Mouse (Mus musculus) midbrain, embryonic 11.5 days (tissue): ENCODE results near the gene Tmem143. TPM values are rescaled to one million over a fixed set of nuclear protein-coding genes. Genes with fewer than 3 reads are reported as not detected.
A peak's percentile ranks its signal among the peaks of the same experiment; 100 is the strongest.

Source experiments
- ATAC-seq: fragments of 200-750 bp; cut with Nextera tagmentation; 2 replicates; pipeline ENCODE4 v1.8.0; 2017; ENCODE audit warnings: moderate TSS enrichment, moderate library complexity; ENCODE audit not compliant: low FRiP score
- DNase-seq: peaks from one replicate; pipeline ENCODE4 v3.0.0; 2015; ENCODE audit warnings: low spot score; ENCODE audit errors: missing footprints
- H3K27ac ChIP-seq: fragments of 300-500 bp; sonication (generic); 2 replicates; pipeline ENCODE4 v1.5.1; 2014; ENCODE audit warnings: low read depth, low read length
- H3K27me3 ChIP-seq: fragments of 300-500 bp; sonication (generic); 2 replicates; pipeline ENCODE4 v1.6.1; 2014; ENCODE audit warnings: mild to moderate bottlenecking, low read length, moderate library complexity, mixed read lengths; ENCODE audit not compliant: control insufficient read depth, insufficient read depth
- H3K36me3 ChIP-seq: fragments of 300-500 bp; sonication (generic); 2 replicates; pipeline ENCODE4 v1.6.1; 2014; ENCODE audit warnings: mild to moderate bottlenecking, low read length, moderate library complexity, mixed read lengths; ENCODE audit not compliant: control insufficient read depth, insufficient read depth
- H3K4me1 ChIP-seq: fragments of 300-500 bp; sonication (generic); 2 replicates; pipeline ENCODE4 v1.6.1; 2014; ENCODE audit warnings: low read length; ENCODE audit not compliant: control insufficient read depth, insufficient read depth
- H3K4me2 ChIP-seq: fragments of 300-500 bp; sonication (generic); 2 replicates; pipeline ENCODE4 v1.6.1; 2014; ENCODE audit warnings: mild to moderate bottlenecking, moderate library complexity
- H3K4me3 ChIP-seq: fragments of 300-500 bp; sonication (generic); 2 replicates; pipeline ENCODE4 v1.5.1; 2014; ENCODE audit warnings: low read depth, low read length
- H3K9ac ChIP-seq: fragments of 300-500 bp; sonication (generic); 2 replicates; pipeline ENCODE4 v1.6.1; 2014; ENCODE audit warnings: low read length
- H3K9me3 ChIP-seq: fragments of 300-500 bp; sonication (generic); 2 replicates; pipeline ENCODE4 v1.6.1; 2016; ENCODE audit warnings: low read length; ENCODE audit not compliant: control insufficient read depth
- WGBS: fragments of 180-500 bp; shearing (Covaris S2); extraction: QIAGEN DNeasy Blood & Tissue Kit; methylation state at CpG from one replicate; pipeline ENCODE4 v1.1.7; 2014; 5-methylcytosine and 5-hydroxymethylcytosine counted together
- polyA plus RNA-seq: library from polyadenylated mRNA; unstranded; fragments of >200 nt; fragmentation: Nextera tagmentation; extraction: Ambion mirVana; gene quantifications from 2 replicates; pipeline ENCODE4 v1.2.1, GENCODE M21; 2014

Gene Tmem143
- polyA plus RNA-seq, 1 experiment from 2014 or later = 3.0 TPM

DNA sequence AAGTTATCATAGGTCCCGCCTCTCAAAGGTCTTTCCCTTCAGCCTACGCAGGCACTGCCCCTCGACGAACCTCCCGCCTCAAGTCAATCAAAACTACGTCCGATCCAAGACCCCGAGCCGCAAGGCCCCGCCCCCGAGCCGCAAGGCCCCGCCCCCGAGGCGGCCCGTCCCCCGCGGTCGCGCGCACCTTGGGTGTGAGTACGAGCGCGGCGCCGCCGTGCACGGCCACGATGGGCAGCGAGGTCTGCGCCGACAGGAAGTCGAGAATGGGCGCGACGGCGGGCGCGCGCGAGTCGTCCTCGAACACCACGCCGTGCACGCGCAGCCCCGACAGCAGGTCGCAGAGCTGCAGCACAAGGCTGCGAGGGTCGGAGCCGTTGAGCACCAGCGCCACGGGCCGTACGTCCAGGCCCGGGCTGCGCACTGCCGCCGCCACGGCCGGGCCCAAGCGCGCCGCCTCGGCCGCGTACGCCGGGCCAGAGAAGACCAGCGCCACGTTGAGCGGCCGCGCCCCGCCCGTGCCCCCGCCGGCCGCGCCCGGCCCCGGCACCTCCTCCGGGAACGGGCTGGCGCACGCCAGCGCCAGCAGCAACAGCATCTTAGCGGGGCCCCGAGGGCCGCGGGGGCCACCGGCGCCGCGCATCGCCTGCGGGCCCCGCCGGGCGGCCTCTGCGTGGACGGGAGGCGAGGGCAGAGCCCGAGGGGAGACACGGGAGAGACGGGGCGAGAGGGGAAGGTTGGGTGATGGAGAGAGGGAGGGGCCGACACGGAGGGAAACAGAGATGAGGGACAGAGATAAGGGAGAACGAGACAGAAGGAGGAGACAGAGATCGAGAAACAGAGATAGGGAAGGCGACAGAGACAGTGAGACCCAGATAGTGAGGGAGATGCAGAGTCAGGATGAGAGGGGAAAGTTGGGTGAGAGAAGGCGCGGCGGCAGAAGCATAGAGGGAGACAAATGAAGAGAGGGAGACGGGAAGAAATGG lies 30.5 kb upstream of the Tmem143 start:
- DNase-seq (peak; percentile 99), ATAC-seq (peak; percentile 63)
- 1% methylated on average over 104 of the region's 117 CpGs for WGBS
- H3K4me3 ChIP-seq = peak overlapping the region; percentile 62
- H3K4me2 ChIP-seq = peak overlapping the region; percentile 71
- no peak overlapping the region for H3K27ac ChIP-seq
- no peaks in the 10 kb centered on the region for H3K36me3 ChIP-seq
- peaks cover 50% of the 10 kb centered on the region for H3K27me3 ChIP-seq
- peaks cover 29% of the 10 kb centered on the region for H3K4me1 ChIP-seq
- H3K9ac ChIP-seq = peak overlapping the region; percentile 78
- H3K9me3 ChIP-seq = no peaks in the 10 kb centered on the region

- Histone ChIP-seq H3K4me2 (no peak overlapping the region), H3K9me3 (no peaks in the 10 kb centered on the region), H3K4me1 (peaks cover 29% of the 10 kb centered on the region), H3K27me3 (peaks cover 53% of the 10 kb centered on the region), H3K27ac (no peak overlapping the region), H3K36me3 (no peaks in the 10 kb centered on the region), H3K9ac (no peak overlapping the region), H3K4me3 (no peak overlapping the region)
- 14% methylated on average over 2 of the region's 2 CpGs for WGBS
- 0 out of 2 replicates have a peak, but pooled peaks have one; percentile 22 for ATAC-seq
- no peak for DNase-seq
These were observed 28.9 kb upstream of the Tmem143 start for GRCm38 (mm10) chr7:45867871-45868270.

GRCm38 (mm10) chr7:45869107-45869670 lies 27.6 kb upstream of the Tmem143 start:
- peaks cover 52% of the 10 kb centered on the region for H3K27me3 ChIP-seq
- WGBS = 20% methylated on average over 8 of the region's 8 CpGs
- peaks cover 2% of the 10 kb centered on the region; the same call in 1 of the 2 replicates for H3K36me3 ChIP-seq
- no peak overlapping the region for H3K27ac ChIP-seq
- no peaks in the 10 kb centered on the region for H3K9me3 ChIP-seq
- peak overlapping the region; percentile 18; the same call in 1 of the 2 replicates for H3K9ac ChIP-seq
- H3K4me2 ChIP-seq = peak overlapping the region; percentile 50; the same call in 1 of the 2 replicates
- ATAC-seq (no peak), DNase-seq (no peak)
- peak overlapping the region; percentile 20; the same call in 1 of the 2 replicates for H3K4me3 ChIP-seq
- H3K4me1 ChIP-seq = peaks cover 37% of the 10 kb centered on the region

GRCm38 (mm10) chr7:45869787-45870186 lies 27.0 kb upstream of the Tmem143 start:
- Histone ChIP-seq H3K27ac (no peak overlapping the region), H3K27me3 (peaks cover 52% of the 10 kb centered on the region), H3K9ac (no peak overlapping the region; the same call in 1 of the 2 replicates), H3K4me3 (peak overlapping the region; percentile 20), H3K4me2 (peak overlapping the region; percentile 50), H3K4me1 (peaks cover 38% of the 10 kb centered on the region), H3K36me3 (peaks cover 3% of the 10 kb centered on the region; the same call in 1 of the 2 replicates), H3K9me3 (no peaks in the 10 kb centered on the region)
- WGBS = under 1% methylated on average over 14 of the region's 14 CpGs
- ATAC-seq = no peak
- DNase-seq = no peak

DNA sequence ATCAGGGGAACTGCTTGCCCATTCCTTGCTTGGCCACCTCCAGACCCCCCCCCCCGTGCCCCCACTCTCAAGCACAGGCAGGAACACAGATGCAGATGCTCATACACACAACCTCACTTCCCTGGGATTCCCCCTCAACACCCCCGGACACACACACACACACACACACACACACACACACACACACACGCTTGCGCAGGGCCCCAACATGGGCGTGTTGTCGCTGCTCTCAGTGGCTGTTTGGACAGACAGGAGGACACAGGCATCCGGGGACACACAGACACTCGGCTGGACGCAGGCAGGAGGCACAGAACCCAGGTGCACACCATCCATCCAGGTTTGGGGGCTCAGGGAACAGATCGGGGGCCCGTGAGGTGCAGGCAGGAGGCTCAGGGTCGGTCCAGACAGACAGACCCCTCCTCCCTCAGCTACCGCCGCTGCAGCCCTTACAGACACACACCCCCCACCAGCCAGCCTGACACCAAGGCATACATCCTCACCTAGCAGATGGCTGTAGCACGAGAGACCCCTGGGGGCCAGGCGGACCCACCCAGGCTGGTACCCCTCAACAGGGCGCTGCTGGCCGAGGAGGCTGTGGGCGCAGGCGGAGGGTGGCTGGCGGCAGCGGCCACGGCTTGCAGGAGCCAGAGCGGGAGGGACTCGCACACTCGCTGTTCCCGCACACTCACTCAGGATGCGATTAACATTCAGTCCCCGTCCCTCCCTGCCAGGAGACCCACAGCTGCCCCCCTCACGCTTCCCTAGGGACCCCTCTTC lies 26.3 kb upstream of the Tmem143 start:
- DNase-seq = peak; percentile 90
- Histone ChIP-seq H3K4me2 (peak overlapping the region; percentile 50), H3K27me3 (peaks cover 52% of the 10 kb centered on the region), H3K9me3 (no peaks in the 10 kb centered on the region), H3K4me3 (peak overlapping the region; percentile 20), H3K27ac (no peak overlapping the region), H3K36me3 (peaks cover 3% of the 10 kb centered on the region; the same call in 1 of the 2 replicates), H3K9ac (peak overlapping the region; percentile 52), H3K4me1 (peaks cover 38% of the 10 kb centered on the region)
- 1% methylated on average over 30 of the region's 30 CpGs for WGBS
- no peak for ATAC-seq

DNA sequence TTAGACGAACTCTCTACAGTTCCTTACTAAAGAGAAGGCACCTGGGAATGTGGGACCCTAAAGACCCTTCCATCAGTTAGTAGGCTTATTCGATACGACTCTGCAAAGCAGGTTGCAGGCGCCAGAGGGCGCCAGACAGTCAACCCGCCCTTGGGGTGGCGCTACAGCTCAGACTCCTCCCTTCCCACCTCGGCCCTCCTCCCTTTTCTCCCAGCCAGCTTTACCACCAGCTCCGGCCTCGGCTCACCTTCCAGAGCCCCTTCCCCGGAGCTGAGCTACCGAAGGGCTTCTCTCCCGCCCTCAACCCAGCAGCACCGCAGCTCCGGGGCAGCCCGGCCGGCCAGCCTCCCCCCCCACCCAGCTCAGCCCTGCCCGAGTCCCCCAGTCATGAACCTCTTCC lies 24.1 kb upstream of the Tmem143 start, which contains the start of gene Kdelr1:
Kdelr1 (plus strand) TSS at position 149 of the 400 bp plus-strand sequence.
- peaks cover 32% of the 10 kb centered on the region for H3K4me1 ChIP-seq
- H3K27ac ChIP-seq = peak within 1 kb of the TSS; percentile 73
- H3K36me3 ChIP-seq = peaks cover 11% of the 10 kb centered on the region
- H3K27me3 ChIP-seq = peaks cover 37% of the 10 kb centered on the region
- H3K4me3 ChIP-seq = peak within 1 kb of the TSS; percentile 81
- ATAC-seq = peak; percentile 75
- peak within 1 kb of the TSS; percentile 72 for H3K4me2 ChIP-seq
- WGBS = under 1% methylated on average over 18 of the region's 18 CpGs
- H3K9ac ChIP-seq = peak within 1 kb of the TSS; percentile 81
- peak; percentile 100 for DNase-seq
- H3K9me3 ChIP-seq = no peaks in the 10 kb centered on the region

GRCm38 (mm10) chr7:45873061-45873947 lies 23.4 kb upstream of the Tmem143 start:
- H3K4me1 ChIP-seq = peaks cover 25% of the 10 kb centered on the region
- H3K27me3 ChIP-seq = peaks cover 30% of the 10 kb centered on the region
- H3K36me3 ChIP-seq = peaks cover 11% of the 10 kb centered on the region
- H3K9ac ChIP-seq = peak overlapping the region; percentile 81
- WGBS = 5% methylated on average over 28 of the region's 28 CpGs
- no peaks in the 10 kb centered on the region for H3K9me3 ChIP-seq
- ATAC-seq (peak; percentile 57), DNase-seq (peak; percentile 97)
- H3K4me3 ChIP-seq = peak overlapping the region; percentile 81
- peak overlapping the region; percentile 73 for H3K27ac ChIP-seq
- peak overlapping the region; percentile 72 for H3K4me2 ChIP-seq

DNA sequence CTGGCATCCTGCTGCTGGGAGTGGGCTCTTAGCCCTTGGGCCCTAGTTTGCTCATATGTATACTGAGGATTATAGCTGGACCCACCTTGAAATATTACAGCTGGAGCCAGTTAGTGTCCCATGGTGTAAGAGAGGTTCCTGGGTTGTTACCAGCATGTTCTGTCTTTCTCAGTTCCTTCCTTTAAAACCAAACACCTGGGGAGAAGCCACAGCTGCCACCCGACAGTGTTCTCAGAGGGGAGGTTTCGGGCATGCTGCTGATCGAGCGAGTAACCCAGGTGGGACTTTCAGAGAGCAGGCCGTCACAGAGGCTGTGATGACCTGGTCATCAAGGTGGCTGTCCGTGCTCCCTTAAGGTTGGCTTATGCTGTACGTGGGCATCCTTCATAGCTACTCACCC lies 19.8 kb upstream of the Tmem143 start:
- Histone ChIP-seq H3K4me3 (no peak overlapping the region), H3K27me3 (no peaks in the 10 kb centered on the region), H3K9ac (no peak overlapping the region), H3K36me3 (peaks cover 18% of the 10 kb centered on the region), H3K4me1 (peaks cover 9% of the 10 kb centered on the region), H3K9me3 (no peaks in the 10 kb centered on the region), H3K27ac (no peak overlapping the region), H3K4me2 (no peak overlapping the region)
- DNase-seq (no peak), ATAC-seq (no peak)
- 95% methylated on average over 7 of the region's 7 CpGs for WGBS
